Mouse (Mus musculus): ENCODE measurements at regions not wholly inside any gene's neighbourhood (a gene's known extent, or its start where the extent isn't known, plus 50 kb on each side); places are given as distances from the start of the nearest gene placed in this dataset.

- no peaks in the 10 kb centered on the region for H3K36me3 ChIP-seq
- no peak overlapping the region for H3K4me2 ChIP-seq
- H3K4me3 ChIP-seq, result no peak overlapping the region
- no peaks in the 10 kb centered on the region for H3K9me3 ChIP-seq
- no peaks in the 10 kb centered on the region for H3K4me1 ChIP-seq
- no peak for ATAC-seq (ENCODE audit: borderline replicate concordance, extremely low read depth, low FRiP score, low TSS enrichment)
- no peak overlapping the region for H3K9ac ChIP-seq
- 53% methylated on average over 3 of the region's 3 CpGs for WGBS
- H3K27ac ChIP-seq, result no peak overlapping the region
- H3K27me3 ChIP-seq, result no peaks in the 10 kb centered on the region
Observed at GRCm38 (mm10) chr1:185080118-185080517, 80.7 kb upstream of the Mark1 start.

- WGBS, result 42% methylated on average over 5 of the region's 5 CpGs
- H3K9ac ChIP-seq, result no peak overlapping the region
- no peak overlapping the region for H3K27ac ChIP-seq
- no peak for ATAC-seq (ENCODE audit: borderline replicate concordance, extremely low read depth, low FRiP score, low TSS enrichment)
- H3K27me3 ChIP-seq, result no peaks in the 10 kb centered on the region
- no peak overlapping the region for H3K4me3 ChIP-seq
- no peaks in the 10 kb centered on the region for H3K9me3 ChIP-seq
- no peak overlapping the region for H3K4me2 ChIP-seq
- no peaks in the 10 kb centered on the region for H3K4me1 ChIP-seq
- H3K36me3 ChIP-seq, result no peaks in the 10 kb centered on the region
Observed at GRCm38 (mm10) chr1:185079331-185079880, 80.0 kb upstream of the Mark1 start.

GRCm38 (mm10) chr1:185074001-185074400 is 74.6 kb upstream of the Mark1 start:
- Histone ChIP-seq H3K4me1 (peaks cover 8% of the 10 kb centered on the region; the same call in 1 of the 2 replicates), H3K4me2 (no peak overlapping the region), H3K9ac (no peak overlapping the region), H3K36me3 (no peaks in the 10 kb centered on the region), H3K4me3 (no peak overlapping the region), H3K9me3 (no peaks in the 10 kb centered on the region), H3K27ac (no peak overlapping the region), H3K27me3 (no peaks in the 10 kb centered on the region)
- ATAC-seq (ENCODE audit: borderline replicate concordance, extremely low read depth, low FRiP score, low TSS enrichment), result no peak
- 85% methylated on average over 5 of the region's 5 CpGs for WGBS

GRCm38 (mm10) chr1:185072766-185073165 is 73.4 kb upstream of the Mark1 start:
- Histone ChIP-seq H3K27me3 (no peaks in the 10 kb centered on the region), H3K9ac (no peak overlapping the region), H3K4me3 (no peak overlapping the region), H3K4me1 (peaks cover 13% of the 10 kb centered on the region; the same call in 1 of the 2 replicates), H3K36me3 (no peaks in the 10 kb centered on the region), H3K9me3 (no peaks in the 10 kb centered on the region), H3K27ac (no peak overlapping the region), H3K4me2 (no peak overlapping the region)
- WGBS, result 78% methylated on average over 6 of the region's 6 CpGs
- no peak for ATAC-seq (ENCODE audit: borderline replicate concordance, extremely low read depth, low FRiP score, low TSS enrichment)

GRCm38 (mm10) chr1:185071566-185071965 is 72.2 kb upstream of the Mark1 start:
- H3K4me1 ChIP-seq, result peaks cover 13% of the 10 kb centered on the region; the same call in 1 of the 2 replicates
- H3K9me3 ChIP-seq, result no peaks in the 10 kb centered on the region
- 31% methylated on average over 7 of the region's 7 CpGs for WGBS
- H3K4me2 ChIP-seq, result no peak overlapping the region
- ATAC-seq (ENCODE audit: borderline replicate concordance, extremely low read depth, low FRiP score, low TSS enrichment), result no peak
- H3K36me3 ChIP-seq, result no peaks in the 10 kb centered on the region
- no peak overlapping the region for H3K9ac ChIP-seq
- no peaks in the 10 kb centered on the region for H3K27me3 ChIP-seq
- no peak overlapping the region for H3K4me3 ChIP-seq
- H3K27ac ChIP-seq, result no peak overlapping the region

- H3K4me1 ChIP-seq, result peaks cover 13% of the 10 kb centered on the region; the same call in 1 of the 2 replicates
- ATAC-seq (ENCODE audit: borderline replicate concordance, extremely low read depth, low FRiP score, low TSS enrichment), result no peak
- H3K27ac ChIP-seq, result no peak overlapping the region
- H3K36me3 ChIP-seq, result no peaks in the 10 kb centered on the region
- 81% methylated on average over 3 of the region's 3 CpGs for WGBS
- H3K4me2 ChIP-seq, result no peak overlapping the region
- H3K27me3 ChIP-seq, result no peaks in the 10 kb centered on the region
- no peak overlapping the region for H3K4me3 ChIP-seq
- H3K9me3 ChIP-seq, result no peaks in the 10 kb centered on the region
- H3K9ac ChIP-seq, result no peak overlapping the region
Observed at GRCm38 (mm10) chr1:185070853-185071149, 71.4 kb upstream of the Mark1 start.

- Histone ChIP-seq H3K27me3 (no peaks in the 10 kb centered on the region), H3K4me3 (no peak overlapping the region), H3K9ac (no peak overlapping the region), H3K9me3 (no peaks in the 10 kb centered on the region), H3K4me2 (no peak overlapping the region; the same call in 1 of the 2 replicates), H3K36me3 (no peaks in the 10 kb centered on the region), H3K27ac (peak overlapping the region; percentile 65), H3K4me1 (peaks cover 13% of the 10 kb centered on the region; the same call in 1 of the 2 replicates)
- ATAC-seq (ENCODE audit: borderline replicate concordance, extremely low read depth, low FRiP score, low TSS enrichment), result peak; percentile 83; the same call in 1 of the 2 replicates
- 41% methylated on average over 10 of the region's 10 CpGs for WGBS
Observed at GRCm38 (mm10) chr1:185070062-185070852, 70.9 kb upstream of the Mark1 start.

GRCm38 (mm10) chr1:185068136-185068535 is 68.8 kb upstream of the Mark1 start:
- Histone ChIP-seq H3K36me3 (no peaks in the 10 kb centered on the region), H3K9me3 (no peaks in the 10 kb centered on the region), H3K27ac (no peak overlapping the region), H3K27me3 (no peaks in the 10 kb centered on the region), H3K4me1 (peaks cover 13% of the 10 kb centered on the region; the same call in 1 of the 2 replicates), H3K9ac (no peak overlapping the region), H3K4me2 (no peak overlapping the region), H3K4me3 (no peak overlapping the region)
- WGBS, result 69% methylated on average over 6 of the region's 6 CpGs
- no peak for ATAC-seq (ENCODE audit: borderline replicate concordance, extremely low read depth, low FRiP score, low TSS enrichment)

GRCm38 (mm10) chr1:185067661-185068060 is 68.3 kb upstream of the Mark1 start:
- Histone ChIP-seq H3K4me2 (no peak overlapping the region), H3K9ac (no peak overlapping the region), H3K4me1 (peaks cover 13% of the 10 kb centered on the region; the same call in 1 of the 2 replicates), H3K36me3 (no peaks in the 10 kb centered on the region), H3K27ac (no peak overlapping the region), H3K27me3 (no peaks in the 10 kb centered on the region), H3K9me3 (no peaks in the 10 kb centered on the region), H3K4me3 (no peak overlapping the region)
- 19% methylated on average over 5 of the region's 5 CpGs for WGBS
- no peak for ATAC-seq (ENCODE audit: borderline replicate concordance, extremely low read depth, low FRiP score, low TSS enrichment)

GRCm38 (mm10) chr1:185065056-185065455 is 65.7 kb upstream of the Mark1 start:
- no peak for ATAC-seq (ENCODE audit: borderline replicate concordance, extremely low read depth, low FRiP score, low TSS enrichment)
- 23% methylated on average over 3 of the region's 3 CpGs for WGBS

GRCm38 (mm10) chr1:185062103-185062502 is 62.7 kb upstream of the Mark1 start:
- ATAC-seq (ENCODE audit: borderline replicate concordance, extremely low read depth, low FRiP score, low TSS enrichment), result no peak
- H3K9me3 ChIP-seq, result no peaks in the 10 kb centered on the region
- 65% methylated on average over 11 of the region's 11 CpGs for WGBS
- H3K4me3 ChIP-seq, result no peak overlapping the region
- H3K27me3 ChIP-seq, result no peaks in the 10 kb centered on the region
- no peak overlapping the region for H3K27ac ChIP-seq
- no peak overlapping the region for H3K4me2 ChIP-seq
- no peaks in the 10 kb centered on the region for H3K36me3 ChIP-seq
- no peak overlapping the region for H3K9ac ChIP-seq
- no peaks in the 10 kb centered on the region for H3K4me1 ChIP-seq

More at GRCm38 (mm10) chr1:185065056-185065455, 65.7 kb upstream of the Mark1 start:
- Histone ChIP-seq H3K36me3 (no peaks in the 10 kb centered on the region), H3K4me3 (no peak overlapping the region), H3K9ac (no peak overlapping the region), H3K4me2 (no peak overlapping the region), H3K4me1 (0 out of 2 replicates have a peak, but pooled peaks cover 6% of the 10 kb centered on the region), H3K27me3 (no peaks in the 10 kb centered on the region), H3K27ac (no peak overlapping the region), H3K9me3 (no peaks in the 10 kb centered on the region)

- 82% methylated on average over 15 of the region's 15 CpGs for WGBS
- Histone ChIP-seq H3K4me1 (no peaks in the 10 kb centered on the region), H3K9ac (no peak overlapping the region), H3K27ac (no peak overlapping the region), H3K4me3 (no peak overlapping the region), H3K27me3 (no peaks in the 10 kb centered on the region), H3K36me3 (no peaks in the 10 kb centered on the region), H3K9me3 (no peaks in the 10 kb centered on the region), H3K4me2 (no peak overlapping the region)
- ATAC-seq (ENCODE audit: borderline replicate concordance, extremely low read depth, low FRiP score, low TSS enrichment), result no peak
Observed at GRCm38 (mm10) chr1:185057443-185057842, 58.1 kb upstream of the Mark1 start.
